Mouse (Mus musculus): ENCODE data around the gene Rad51ap1. TPM values are rescaled to one million over a fixed set of nuclear protein-coding genes. Genes with fewer than 3 reads are reported as not detected.

Gene Rad51ap1
- total RNA-seq, 1 experiment, result 40.5 TPM

DNA sequence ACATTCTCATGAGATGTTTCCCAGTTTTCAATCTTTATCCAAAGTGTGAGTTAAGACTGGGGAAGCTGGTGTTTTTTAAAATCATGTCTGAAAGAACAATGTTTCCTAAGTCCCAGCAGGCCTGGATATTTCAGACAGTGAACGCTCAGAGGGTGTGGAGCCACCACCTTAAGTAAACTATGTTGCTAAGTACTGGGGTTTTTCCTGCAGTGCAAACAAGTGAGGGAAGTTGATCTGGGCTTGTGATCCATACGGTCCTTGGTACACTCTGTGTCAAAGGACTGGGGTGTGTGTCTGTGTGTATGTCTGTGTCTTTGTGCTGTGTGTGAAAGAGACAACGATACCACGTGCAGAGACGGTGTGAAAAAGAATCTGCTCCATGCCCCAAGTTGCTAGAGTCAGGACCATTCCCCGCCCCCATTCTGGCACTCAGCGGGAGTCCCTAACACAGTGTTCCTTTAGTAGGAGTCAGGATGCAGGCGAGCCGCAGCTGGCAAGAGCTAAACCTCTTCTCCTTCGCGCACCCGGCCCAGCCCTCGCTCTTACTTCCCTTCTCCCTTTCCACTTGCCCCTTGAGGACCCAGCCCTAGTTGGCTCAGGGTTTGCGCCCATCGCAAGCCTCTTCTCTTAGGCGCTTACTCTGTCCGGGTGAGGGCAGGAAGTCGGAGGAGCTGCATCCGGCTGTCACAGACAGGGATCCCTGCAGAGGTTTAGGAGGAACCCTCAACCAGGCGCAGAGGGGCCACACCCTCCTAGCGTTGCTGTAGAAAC lies 18.1 kb downstream of the Rad51ap1 start, which contains the start of gene Dyrk4:
Gene Dyrk4, minus strand, starts transcription at position 729 of the 771 bp plus-strand sequence.
- H3K4me1 ChIP-seq (ENCODE audit: control insufficient read depth in 2 of 2, insufficient read depth in 2 of 2, low read length in 2 of 2, poor library complexity in 1 of 2), result peaks cover 0 to 2% of the 10 kb centered on the region in 2 experiments; a peak in 1 of 4 replicates
- no peak within 1 kb of the TSS for H3K27ac ChIP-seq (ENCODE audit: insufficient read depth, low read depth, low read length, poor library complexity, severe bottlenecking)
- TF ChIP-seq ZC3H11A (IDR thresholded peaks at IDR 0.05; ENCODE audit: borderline replicate concordance, low read depth, low read length), result no peak
- no peak for TF ChIP-seq HCFC1 (IDR thresholded peaks at IDR 0.05; ENCODE audit: borderline replicate concordance, insufficient read depth, low read length)
- TF ChIP-seq CHD2 (IDR thresholded peaks at IDR 0.05; ENCODE audit: low read depth, low read length), result no peak
- TF ChIP-seq ZNF384 (IDR thresholded peaks at IDR 0.05; ENCODE audit: low read depth, low read length), result no peak
- no peak for TF ChIP-seq MAFK (IDR thresholded peaks at IDR 0.05; ENCODE audit: insufficient read depth, low read depth, low read length)
- in situ Hi-C loops (cut with MboI; ENCODE audit: low sequenced_read_pairs in 2 of 2, unreplicated experiment in 2 of 2), result no loop called here
- peaks cover 19% of the 10 kb centered on the region for H3K36me3 ChIP-seq (ENCODE audit: control insufficient read depth, insufficient read depth, low read length, poor library complexity, severe bottlenecking)
- peak within 1 kb of the TSS; percentile 39; the same call in 1 of the 2 replicates for H3K9ac ChIP-seq (ENCODE audit: insufficient read depth, low read depth, low read length, poor library complexity, severe bottlenecking)
- DNase-seq (ENCODE audit: low read depth, low spot score), result peak; percentile 53
- H3K4me3 ChIP-seq (ENCODE audit: insufficient read depth in 1 of 2, low read depth in 1 of 2, low read length in 2 of 2, poor library complexity in 1 of 2, severe bottlenecking in 1 of 2), result peak within 1 kb of the TSS; percentile 38 to 43; a peak in 3 of 4 replicates
- H3K9me3 ChIP-seq (ENCODE audit: control insufficient read depth, insufficient read depth, low read depth, low read length), result no peaks in the 10 kb centered on the region

DNA sequence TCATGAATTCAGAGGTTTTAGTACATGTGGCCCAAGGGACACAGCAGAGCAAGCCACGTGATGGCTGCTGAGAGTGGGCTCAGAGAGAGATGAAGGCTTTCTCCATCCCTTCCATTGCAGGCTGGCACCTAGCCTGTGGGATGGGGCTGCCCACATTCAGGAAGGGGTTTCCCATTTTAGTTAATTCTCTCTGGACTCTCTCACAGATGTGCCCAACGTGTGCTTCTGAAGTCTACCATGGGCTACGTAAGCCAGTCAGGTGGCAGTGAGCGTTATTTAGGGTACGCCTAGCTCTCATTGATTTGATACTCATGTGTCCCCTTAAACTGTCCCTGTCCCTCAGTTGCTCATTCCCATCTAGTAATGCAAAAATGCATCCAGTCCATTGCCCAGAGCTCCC lies 24.5 kb downstream of the Rad51ap1 start:
- H3K27ac ChIP-seq (ENCODE audit: insufficient read depth, low read depth, low read length, poor library complexity, severe bottlenecking), result no peak overlapping the region
- H3K4me1 ChIP-seq (ENCODE audit: control insufficient read depth in 2 of 2, insufficient read depth in 2 of 2, low read length in 2 of 2, poor library complexity in 1 of 2), result no peaks in the 10 kb centered on the region
- no peak for DNase-seq (ENCODE audit: low read depth, low spot score)
- no peaks in the 10 kb centered on the region for H3K9me3 ChIP-seq (ENCODE audit: control insufficient read depth, insufficient read depth, low read depth, low read length)
- H3K36me3 ChIP-seq (ENCODE audit: control insufficient read depth, insufficient read depth, low read length, poor library complexity, severe bottlenecking), result no peaks in the 10 kb centered on the region
- in situ Hi-C loops (cut with MboI; ENCODE audit: low sequenced_read_pairs in 2 of 2, unreplicated experiment in 2 of 2), result no loop called here
- H3K9ac ChIP-seq (ENCODE audit: insufficient read depth, low read depth, low read length, poor library complexity, severe bottlenecking), result no peak overlapping the region
- no peak overlapping the region for H3K4me3 ChIP-seq (ENCODE audit: insufficient read depth in 1 of 2, low read depth in 1 of 2, low read length in 2 of 2, poor library complexity in 1 of 2, severe bottlenecking in 1 of 2)
- TF ChIP-seq CHD2 (IDR thresholded peaks at IDR 0.05; ENCODE audit: low read depth, low read length) (no peak), MAFK (IDR thresholded peaks at IDR 0.05; ENCODE audit: insufficient read depth, low read depth, low read length) (no peak), HCFC1 (IDR thresholded peaks at IDR 0.05; ENCODE audit: borderline replicate concordance, insufficient read depth, low read length) (no peak), ZC3H11A (IDR thresholded peaks at IDR 0.05; ENCODE audit: borderline replicate concordance, low read depth, low read length) (no peak), ZNF384 (IDR thresholded peaks at IDR 0.05; ENCODE audit: low read depth, low read length) (no peak)

- H3K9me3 ChIP-seq (ENCODE audit: control insufficient read depth, insufficient read depth, low read depth, low read length), result no peaks in the 10 kb centered on the region
- H3K4me3 ChIP-seq (ENCODE audit: insufficient read depth in 1 of 2, low read depth in 1 of 2, low read length in 2 of 2, poor library complexity in 1 of 2, severe bottlenecking in 1 of 2), result no peak overlapping the region
- H3K27ac ChIP-seq (ENCODE audit: insufficient read depth, low read depth, low read length, poor library complexity, severe bottlenecking), result no peak overlapping the region
- H3K4me1 ChIP-seq (ENCODE audit: control insufficient read depth in 2 of 2, insufficient read depth in 2 of 2, low read length in 2 of 2, poor library complexity in 1 of 2), result no peaks in the 10 kb centered on the region
- no peak overlapping the region for H3K9ac ChIP-seq (ENCODE audit: insufficient read depth, low read depth, low read length, poor library complexity, severe bottlenecking)
- DNase-seq (ENCODE audit: low read depth, low spot score), result no peak
- no peaks in the 10 kb centered on the region for H3K36me3 ChIP-seq (ENCODE audit: control insufficient read depth, insufficient read depth, low read length, poor library complexity, severe bottlenecking)
- TF ChIP-seq HCFC1 (IDR thresholded peaks at IDR 0.05; ENCODE audit: borderline replicate concordance, insufficient read depth, low read length) (no peak), ZC3H11A (IDR thresholded peaks at IDR 0.05; ENCODE audit: borderline replicate concordance, low read depth, low read length) (no peak), MAFK (IDR thresholded peaks at IDR 0.05; ENCODE audit: insufficient read depth, low read depth, low read length) (no peak), ZNF384 (IDR thresholded peaks at IDR 0.05; ENCODE audit: low read depth, low read length) (no peak), CHD2 (IDR thresholded peaks at IDR 0.05; ENCODE audit: low read depth, low read length) (no peak)
- in situ Hi-C loops (cut with MboI; ENCODE audit: low sequenced_read_pairs in 2 of 2, unreplicated experiment in 2 of 2), result no loop called here
These were observed 28.7 kb downstream of the Rad51ap1 start for GRCm38 (mm10) chr6:126910727-126911126.

DNA sequence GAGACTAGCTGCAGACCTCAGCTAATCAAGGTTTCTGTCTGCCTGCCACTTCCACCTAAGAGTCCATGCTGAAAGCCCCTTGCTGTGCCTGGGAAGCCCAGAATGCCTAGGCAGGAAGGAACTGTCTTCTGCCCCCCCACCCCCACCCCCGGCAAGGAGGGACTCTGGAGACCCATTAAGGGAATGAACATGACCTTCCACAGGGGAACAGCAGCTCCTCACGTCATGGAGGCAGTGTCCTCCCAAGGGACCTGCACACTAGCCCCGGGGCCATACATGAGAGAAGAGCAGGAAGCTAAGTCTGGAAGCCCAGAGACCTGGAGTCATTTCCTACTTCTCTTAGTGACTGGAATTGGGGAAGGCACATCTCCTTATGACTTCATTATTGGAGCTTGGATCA lies 31.5 kb downstream of the Rad51ap1 start:
- H3K4me1 ChIP-seq (ENCODE audit: control insufficient read depth in 2 of 2, insufficient read depth in 2 of 2, low read length in 2 of 2, poor library complexity in 1 of 2), result no peaks in the 10 kb centered on the region
- no peaks in the 10 kb centered on the region for H3K9me3 ChIP-seq (ENCODE audit: control insufficient read depth, insufficient read depth, low read depth, low read length)
- H3K36me3 ChIP-seq (ENCODE audit: control insufficient read depth, insufficient read depth, low read length, poor library complexity, severe bottlenecking), result no peaks in the 10 kb centered on the region
- H3K9ac ChIP-seq (ENCODE audit: insufficient read depth, low read depth, low read length, poor library complexity, severe bottlenecking), result no peak overlapping the region
- no peak for TF ChIP-seq MAFK (IDR thresholded peaks at IDR 0.05; ENCODE audit: insufficient read depth, low read depth, low read length)
- TF ChIP-seq ZNF384 (IDR thresholded peaks at IDR 0.05; ENCODE audit: low read depth, low read length), result no peak
- no peak for TF ChIP-seq CHD2 (IDR thresholded peaks at IDR 0.05; ENCODE audit: low read depth, low read length)
- no peak for TF ChIP-seq ZC3H11A (IDR thresholded peaks at IDR 0.05; ENCODE audit: borderline replicate concordance, low read depth, low read length)
- no peak for TF ChIP-seq HCFC1 (IDR thresholded peaks at IDR 0.05; ENCODE audit: borderline replicate concordance, insufficient read depth, low read length)
- no peak overlapping the region for H3K27ac ChIP-seq (ENCODE audit: insufficient read depth, low read depth, low read length, poor library complexity, severe bottlenecking)
- DNase-seq (ENCODE audit: low read depth, low spot score), result no peak
- H3K4me3 ChIP-seq (ENCODE audit: insufficient read depth in 1 of 2, low read depth in 1 of 2, low read length in 2 of 2, poor library complexity in 1 of 2, severe bottlenecking in 1 of 2), result no peak overlapping the region
- in situ Hi-C loops (cut with MboI; ENCODE audit: low sequenced_read_pairs in 2 of 2, unreplicated experiment in 2 of 2), result no loop called here

Measured in ES-E14 (cell line).